Mouse (Mus musculus): ENCODE data around the gene Adam33. TPM values are rescaled to one million over a fixed set of nuclear protein-coding genes. Genes with fewer than 3 reads are reported as not detected.

The Adam33 gene
- polyA plus RNA-seq, 1 experiment from 2014 or later = 17.3 TPM

DNA sequence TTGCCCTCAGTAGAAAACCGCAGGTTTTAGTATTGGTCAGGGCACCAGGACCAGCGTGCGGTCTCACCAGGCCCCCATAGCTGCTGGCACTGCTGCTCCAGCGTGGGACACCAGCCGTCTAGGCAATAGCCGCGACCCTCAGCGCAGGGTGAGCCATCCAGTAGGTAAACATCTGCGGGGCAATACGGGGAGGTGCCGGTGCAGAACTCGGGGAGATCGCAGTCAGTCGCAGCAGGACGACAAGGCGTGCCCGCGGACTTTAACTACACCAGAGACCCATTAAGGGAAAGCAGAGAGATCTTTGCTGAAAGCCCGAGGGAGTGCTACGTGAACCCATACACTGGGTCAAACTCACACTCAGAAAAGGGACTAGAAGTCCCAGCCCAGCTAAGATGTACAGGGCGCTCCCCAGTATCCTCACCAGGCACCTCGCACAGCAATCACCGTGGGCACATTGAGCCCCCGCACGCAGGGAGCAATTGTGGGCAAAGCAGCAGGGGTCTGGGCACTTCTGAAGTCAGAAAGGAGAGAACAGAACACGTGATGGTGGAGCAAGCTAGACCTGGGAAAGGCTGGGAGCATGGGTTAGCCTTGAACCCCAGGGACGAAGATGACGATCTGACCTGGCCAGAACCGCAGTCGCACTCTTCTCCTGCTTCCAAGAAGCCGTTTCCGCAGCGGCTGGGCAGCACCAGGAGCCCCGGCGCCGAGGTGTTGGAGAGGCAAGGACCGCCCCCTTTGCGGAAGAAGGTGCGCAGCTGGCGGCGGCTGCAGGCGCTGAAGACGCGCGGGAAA, 9.6 kb downstream of the Adam33 start:
- Histone ChIP-seq H3K4me2 (ENCODE audit: low read depth, low read length) (peak overlapping the region; percentile 54), H3K9ac (ENCODE audit: low read length) (0 out of 2 replicates have a peak overlapping the region, but pooled peaks have one; percentile 10), H3K4me1 (ENCODE audit: control insufficient read depth, insufficient read depth, low read length) (peaks cover 20% of the 10 kb centered on the region), H3K36me3 (ENCODE audit: control insufficient read depth, insufficient read depth) (no peaks in the 10 kb centered on the region), H3K27ac (ENCODE audit: low read length) (no peak overlapping the region), H3K27me3 (ENCODE audit: control insufficient read depth, insufficient read depth, low read length) (peaks cover 38% of the 10 kb centered on the region), H3K9me3 (replicated peaks; ENCODE audit: control insufficient read depth, low read length) (no peaks in the 10 kb centered on the region), H3K4me3 (ENCODE audit: low read length) (peak overlapping the region; percentile 36)
- WGBS = 3% methylated on average over 45 of the region's 45 CpGs
- ATAC-seq (replicated peaks; ENCODE audit: extremely low read depth, insufficient read depth, low FRiP score) = no peak

DNA sequence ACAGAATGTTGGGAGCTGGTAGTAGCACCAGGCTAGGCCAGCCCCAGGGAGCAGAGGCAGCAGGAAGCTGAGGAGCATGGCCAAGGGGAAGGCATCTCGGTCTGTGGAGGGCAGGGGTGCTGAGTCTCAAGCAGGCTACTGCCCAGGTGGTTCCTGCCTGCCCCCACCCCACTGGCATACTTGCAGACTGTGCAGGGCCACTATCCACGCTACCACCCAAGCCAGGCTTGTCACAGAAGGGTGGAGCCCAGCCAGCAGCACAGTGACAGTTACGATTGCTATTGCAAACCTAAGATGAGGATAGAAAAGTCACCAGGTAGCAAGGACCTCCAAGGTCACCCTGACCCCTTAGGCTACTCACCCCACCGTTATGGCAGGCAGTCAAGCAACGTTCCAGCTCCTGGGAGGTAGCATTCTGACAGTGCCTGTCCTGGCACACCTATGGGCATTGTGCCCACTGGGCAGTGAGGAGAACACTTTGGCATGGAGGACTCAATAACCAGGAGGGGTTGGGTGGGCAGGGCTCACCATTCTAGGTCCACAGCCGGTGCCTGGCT, 10.7 kb downstream of the Adam33 start:
- no peak overlapping the region for H3K27ac ChIP-seq (ENCODE audit: low read length)
- H3K4me1 ChIP-seq (ENCODE audit: control insufficient read depth, insufficient read depth, low read length) = peaks cover 18% of the 10 kb centered on the region
- 77% methylated on average over 6 of the region's 6 CpGs for WGBS
- ATAC-seq (replicated peaks; ENCODE audit: extremely low read depth, insufficient read depth, low FRiP score) = no peak
- H3K4me2 ChIP-seq (ENCODE audit: low read depth, low read length) = no peak overlapping the region
- H3K27me3 ChIP-seq (ENCODE audit: control insufficient read depth, insufficient read depth, low read length) = peaks cover 38% of the 10 kb centered on the region
- no peaks in the 10 kb centered on the region for H3K9me3 ChIP-seq (replicated peaks; ENCODE audit: control insufficient read depth, low read length)
- no peak overlapping the region for H3K9ac ChIP-seq (ENCODE audit: low read length)
- H3K4me3 ChIP-seq (ENCODE audit: low read length) = no peak overlapping the region
- no peaks in the 10 kb centered on the region for H3K36me3 ChIP-seq (ENCODE audit: control insufficient read depth, insufficient read depth)

DNA sequence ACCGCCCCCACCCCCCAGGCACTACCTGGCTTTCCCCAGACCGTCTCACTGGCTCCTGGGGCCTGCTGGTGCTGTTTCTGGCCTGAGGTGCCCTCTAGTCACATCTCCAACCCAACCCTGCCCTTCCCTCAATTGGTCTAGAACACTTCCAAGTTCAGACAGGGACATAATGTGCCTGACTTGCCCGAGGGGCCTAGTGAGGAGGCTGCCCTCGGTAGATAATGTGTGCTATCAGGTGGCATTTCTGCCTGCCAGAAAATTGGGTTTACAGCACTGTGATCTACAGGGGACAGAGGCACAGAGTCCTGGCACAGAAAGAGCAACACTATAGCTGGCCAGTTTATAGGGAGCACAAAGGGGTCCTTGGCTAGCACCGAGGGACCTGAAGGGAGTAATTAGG, 11.6 kb downstream of the Adam33 start:
- H3K9ac ChIP-seq (ENCODE audit: low read length) = no peak overlapping the region
- H3K4me3 ChIP-seq (ENCODE audit: low read length) = no peak overlapping the region
- H3K27ac ChIP-seq (ENCODE audit: low read length) = no peak overlapping the region
- WGBS = 58% methylated on average over 5 of the region's 5 CpGs
- ATAC-seq (replicated peaks; ENCODE audit: extremely low read depth, insufficient read depth, low FRiP score) = no peak
- H3K36me3 ChIP-seq (ENCODE audit: control insufficient read depth, insufficient read depth) = no peaks in the 10 kb centered on the region
- H3K9me3 ChIP-seq (replicated peaks; ENCODE audit: control insufficient read depth, low read length) = no peaks in the 10 kb centered on the region
- no peak overlapping the region for H3K4me2 ChIP-seq (ENCODE audit: low read depth, low read length)
- H3K4me1 ChIP-seq (ENCODE audit: control insufficient read depth, insufficient read depth, low read length) = peaks cover 18% of the 10 kb centered on the region
- H3K27me3 ChIP-seq (ENCODE audit: control insufficient read depth, insufficient read depth, low read length) = peaks cover 38% of the 10 kb centered on the region

DNA sequence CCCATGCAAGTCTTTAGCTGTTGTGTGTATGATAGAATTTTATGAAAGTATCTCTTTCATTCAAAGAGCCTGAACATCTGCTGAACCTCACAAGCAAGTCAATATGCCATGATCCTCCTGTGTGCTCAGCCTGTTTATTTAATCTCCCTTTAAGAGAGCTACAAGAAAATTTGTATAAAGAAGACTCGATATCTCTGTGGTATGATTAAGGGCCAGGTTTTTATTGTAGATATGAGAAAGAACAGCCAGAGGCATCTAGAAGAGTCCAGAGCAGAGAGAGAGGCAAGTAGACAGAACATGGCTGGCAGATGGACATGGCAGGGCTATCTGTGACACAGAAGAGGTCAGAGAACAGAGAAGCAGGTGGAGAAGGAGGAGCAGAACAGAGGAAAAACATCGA, 17.6 kb downstream of the Adam33 start:
- Histone ChIP-seq H3K4me3 (ENCODE audit: low read length) (no peak overlapping the region), H3K9me3 (replicated peaks; ENCODE audit: control insufficient read depth, low read length) (no peaks in the 10 kb centered on the region), H3K27ac (ENCODE audit: low read length) (no peak overlapping the region), H3K27me3 (ENCODE audit: control insufficient read depth, insufficient read depth, low read length) (peaks cover 23% of the 10 kb centered on the region), H3K4me1 (ENCODE audit: control insufficient read depth, insufficient read depth, low read length) (peaks cover 15% of the 10 kb centered on the region), H3K9ac (ENCODE audit: low read length) (no peak overlapping the region), H3K4me2 (ENCODE audit: low read depth, low read length) (no peak overlapping the region), H3K36me3 (ENCODE audit: control insufficient read depth, insufficient read depth) (no peaks in the 10 kb centered on the region)
- WGBS = 74% methylated on average over 2 of the region's 2 CpGs
- ATAC-seq (replicated peaks; ENCODE audit: extremely low read depth, insufficient read depth, low FRiP score) = no peak

DNA sequence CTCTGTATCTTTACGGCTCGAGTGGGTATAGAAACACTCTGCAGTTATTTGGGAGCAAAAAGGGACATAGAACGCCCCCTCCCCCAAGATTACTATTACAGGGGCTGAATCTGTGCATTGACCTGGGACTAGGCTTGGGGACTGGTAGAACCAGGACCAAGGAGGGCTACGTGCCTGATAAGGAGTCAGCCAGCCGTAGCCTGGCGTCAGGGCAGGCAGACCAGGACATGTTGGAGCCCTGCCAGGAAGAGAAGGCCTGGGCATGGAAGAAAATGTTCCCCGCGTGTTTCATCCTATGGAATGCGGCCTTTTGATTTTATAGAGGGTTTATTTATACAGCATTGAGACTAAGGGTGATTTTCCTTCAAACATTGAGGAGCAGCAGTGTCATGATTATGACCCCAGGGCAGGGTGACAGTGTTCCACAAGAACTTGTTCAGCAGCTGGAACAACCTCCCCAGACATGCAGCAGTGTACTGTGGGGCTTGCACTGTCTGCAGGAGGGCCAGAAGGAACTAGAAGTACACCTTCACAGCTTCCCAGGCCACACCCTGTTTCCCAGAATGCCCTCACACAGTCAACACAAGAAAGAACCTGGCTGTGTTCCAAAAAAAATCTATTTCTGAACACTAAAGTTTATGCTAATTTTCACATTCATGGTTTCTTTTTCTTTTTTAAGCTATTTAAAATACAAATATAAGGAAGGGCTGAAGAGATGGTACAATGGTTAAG, 18.5 kb downstream of the Adam33 start:
- no peak overlapping the region for H3K4me3 ChIP-seq (ENCODE audit: low read length)
- no peaks in the 10 kb centered on the region for H3K36me3 ChIP-seq (ENCODE audit: control insufficient read depth, insufficient read depth)
- H3K27me3 ChIP-seq (ENCODE audit: control insufficient read depth, insufficient read depth, low read length) = peaks cover 32% of the 10 kb centered on the region
- no peaks in the 10 kb centered on the region for H3K9me3 ChIP-seq (replicated peaks; ENCODE audit: control insufficient read depth, low read length)
- peak; percentile 41; the same call in 1 of the 2 replicates for ATAC-seq (replicated peaks; ENCODE audit: extremely low read depth, insufficient read depth, low FRiP score)
- peaks cover 15% of the 10 kb centered on the region for H3K4me1 ChIP-seq (ENCODE audit: control insufficient read depth, insufficient read depth, low read length)
- no peak overlapping the region for H3K4me2 ChIP-seq (ENCODE audit: low read depth, low read length)
- no peak overlapping the region for H3K9ac ChIP-seq (ENCODE audit: low read length)
- WGBS = 40% methylated on average over 9 of the region's 9 CpGs
- 0 out of 2 replicates have a peak overlapping the region, but pooled peaks have one; percentile 13 for H3K27ac ChIP-seq (ENCODE audit: low read length)

DNA sequence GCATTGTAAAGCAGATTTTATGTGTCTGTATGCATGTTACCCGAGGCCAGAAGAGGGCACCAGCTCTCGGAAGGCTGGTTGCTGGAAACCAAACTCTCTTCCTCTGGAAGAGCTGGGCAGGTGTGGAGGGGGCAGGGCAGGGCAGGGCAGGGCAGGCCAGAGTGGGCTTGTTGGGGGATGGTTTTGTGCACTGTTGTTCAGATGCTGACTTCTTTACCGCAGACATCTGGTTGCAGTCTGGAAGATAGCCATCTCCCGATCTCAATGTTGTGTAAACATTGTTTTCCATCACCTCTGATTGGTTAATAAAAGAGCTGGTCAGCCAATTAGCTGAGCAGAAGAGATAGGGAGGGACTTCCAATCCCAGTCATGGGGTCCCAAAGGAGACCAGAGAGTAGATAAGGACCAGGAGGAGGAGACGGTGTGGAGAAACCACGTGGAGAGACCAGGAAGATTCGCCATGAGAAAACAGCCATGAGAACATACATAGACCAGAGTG, 19.2 kb downstream of the Adam33 start:
- Histone ChIP-seq H3K9me3 (replicated peaks; ENCODE audit: control insufficient read depth, low read length) (no peaks in the 10 kb centered on the region), H3K9ac (ENCODE audit: low read length) (no peak overlapping the region), H3K36me3 (ENCODE audit: control insufficient read depth, insufficient read depth) (no peaks in the 10 kb centered on the region), H3K4me3 (ENCODE audit: low read length) (no peak overlapping the region), H3K4me2 (ENCODE audit: low read depth, low read length) (0 out of 2 replicates have a peak overlapping the region, but pooled peaks have one; percentile 15), H3K27me3 (ENCODE audit: control insufficient read depth, insufficient read depth, low read length) (peaks cover 39% of the 10 kb centered on the region), H3K4me1 (ENCODE audit: control insufficient read depth, insufficient read depth, low read length) (peaks cover 15% of the 10 kb centered on the region), H3K27ac (ENCODE audit: low read length) (no peak overlapping the region)
- ATAC-seq (replicated peaks; ENCODE audit: extremely low read depth, insufficient read depth, low FRiP score) = no peak
- 16% methylated on average over 7 of the region's 7 CpGs for WGBS

DNA sequence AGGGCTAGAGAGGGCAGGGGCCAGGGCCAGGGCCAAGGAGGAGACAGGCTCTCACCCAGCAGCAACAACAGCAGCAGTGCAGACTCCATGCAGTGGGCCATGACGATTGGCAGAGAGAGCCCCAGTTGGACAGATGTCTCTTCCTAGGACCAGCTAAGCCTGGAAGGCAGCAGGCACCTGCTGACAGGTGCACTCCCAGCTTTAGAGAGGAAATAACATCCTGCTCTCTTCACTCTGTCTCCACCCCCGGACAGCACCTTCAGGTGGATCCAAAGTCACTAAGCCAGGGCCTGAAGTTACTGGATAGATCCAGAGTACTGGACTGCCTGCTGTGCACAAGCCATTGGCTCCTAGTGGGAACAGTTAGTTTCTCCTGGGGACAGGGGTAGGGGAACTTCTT, 20.6 kb downstream of the Adam33 start, which contains the start of gene Gfra4:
Gfra4 (minus strand) TSS at position 101 of the 400 bp plus-strand sequence.
- H3K27me3 ChIP-seq (ENCODE audit: control insufficient read depth, insufficient read depth, low read length) = peaks cover 45% of the 10 kb centered on the region

DNA sequence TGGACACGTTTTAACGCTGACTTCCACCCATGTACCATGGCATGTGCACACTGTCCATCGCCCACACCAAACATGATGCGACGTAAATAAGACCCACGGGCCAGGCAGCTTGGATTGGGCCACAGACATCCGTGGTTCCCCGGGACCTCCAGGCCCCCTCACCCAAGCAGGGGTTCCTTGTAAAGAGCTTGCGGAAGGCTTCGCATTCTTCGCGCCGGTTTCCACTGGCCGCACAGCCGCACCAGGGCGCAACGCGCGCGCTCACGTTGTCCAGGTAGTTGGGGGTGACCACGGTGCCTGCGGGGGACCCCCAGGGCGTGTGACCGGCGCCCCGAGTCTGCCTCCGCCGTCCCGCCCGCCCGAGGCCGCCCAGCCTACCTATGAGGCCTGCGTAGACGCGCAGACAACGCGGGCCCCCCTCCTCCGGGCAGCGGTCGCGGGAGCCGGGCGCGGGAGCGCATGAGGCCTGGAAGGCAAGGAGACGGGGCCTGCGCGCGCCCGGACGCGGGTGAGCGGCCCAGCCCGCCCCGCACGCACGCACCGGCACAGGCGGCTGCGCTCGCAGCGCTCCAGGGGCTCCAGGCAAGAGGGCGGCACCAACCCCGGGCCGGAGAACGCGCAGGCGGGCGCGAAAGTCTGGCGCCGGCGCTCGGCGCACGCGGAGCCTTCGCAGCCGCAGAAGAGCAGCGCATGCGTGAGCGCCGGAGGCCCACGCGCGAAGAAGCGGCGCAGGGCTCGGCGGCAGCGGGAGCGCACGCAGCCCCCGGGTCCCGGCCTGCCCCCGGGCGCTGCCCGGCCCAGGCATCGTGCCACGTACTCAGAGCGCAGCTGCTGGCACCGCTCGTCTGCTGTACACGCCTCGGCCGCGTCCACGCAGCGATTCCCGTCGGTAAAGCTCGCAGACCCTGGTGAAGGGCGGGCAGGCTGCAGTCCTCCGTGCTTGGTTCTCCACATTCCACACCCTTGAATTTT, 22.5 kb downstream of the Adam33 start:
- peaks cover 25% of the 10 kb centered on the region for H3K4me1 ChIP-seq (ENCODE audit: control insufficient read depth, insufficient read depth, low read length)
- 3% methylated on average over 113 of the region's 115 CpGs for WGBS
- ATAC-seq (replicated peaks; ENCODE audit: extremely low read depth, insufficient read depth, low FRiP score) = peak; percentile 14; the same call in 1 of the 2 replicates
- H3K4me2 ChIP-seq (ENCODE audit: low read depth, low read length) = peak overlapping the region; percentile 79
- H3K27ac ChIP-seq (ENCODE audit: low read length) = no peak overlapping the region
- peaks cover 46% of the 10 kb centered on the region for H3K27me3 ChIP-seq (ENCODE audit: control insufficient read depth, insufficient read depth, low read length)
- no peaks in the 10 kb centered on the region for H3K9me3 ChIP-seq (replicated peaks; ENCODE audit: control insufficient read depth, low read length)
- peak overlapping the region; percentile 55 for H3K4me3 ChIP-seq (ENCODE audit: low read length)
- H3K36me3 ChIP-seq (ENCODE audit: control insufficient read depth, insufficient read depth) = no peaks in the 10 kb centered on the region
- H3K9ac ChIP-seq (ENCODE audit: low read length) = peak overlapping the region; percentile 70

More for the DNA sequence above, 20.6 kb downstream of the Adam33 start, which contains the start of gene Gfra4:
- no peak within 1 kb of the TSS for H3K4me3 ChIP-seq (ENCODE audit: low read length)
- H3K9me3 ChIP-seq (replicated peaks; ENCODE audit: control insufficient read depth, low read length) = no peaks in the 10 kb centered on the region
- no peak within 1 kb of the TSS for H3K9ac ChIP-seq (ENCODE audit: low read length)
- H3K36me3 ChIP-seq (ENCODE audit: control insufficient read depth, insufficient read depth) = no peaks in the 10 kb centered on the region
- H3K4me2 ChIP-seq (ENCODE audit: low read depth, low read length) = no peak within 1 kb of the TSS
- H3K27ac ChIP-seq (ENCODE audit: low read length) = no peak within 1 kb of the TSS
- WGBS = 66% methylated on average over 2 of the region's 2 CpGs
- peaks cover 20% of the 10 kb centered on the region for H3K4me1 ChIP-seq (ENCODE audit: control insufficient read depth, insufficient read depth, low read length)
- no peak for ATAC-seq (replicated peaks; ENCODE audit: extremely low read depth, insufficient read depth, low FRiP score)

Measured in heart, embryonic 16.5 days (tissue).